Mouse (Mus musculus) MN1 (cell line): ENCODE results near the gene Otos.
A peak's percentile ranks its signal among the peaks of the same experiment; 100 is the strongest.

Experiments used
- DNase-seq: peaks from one replicate; pipeline ENCODE4 v3.0.0-alpha.2; 2016; ENCODE audit warnings: low spot score

The Otos gene

DNA sequence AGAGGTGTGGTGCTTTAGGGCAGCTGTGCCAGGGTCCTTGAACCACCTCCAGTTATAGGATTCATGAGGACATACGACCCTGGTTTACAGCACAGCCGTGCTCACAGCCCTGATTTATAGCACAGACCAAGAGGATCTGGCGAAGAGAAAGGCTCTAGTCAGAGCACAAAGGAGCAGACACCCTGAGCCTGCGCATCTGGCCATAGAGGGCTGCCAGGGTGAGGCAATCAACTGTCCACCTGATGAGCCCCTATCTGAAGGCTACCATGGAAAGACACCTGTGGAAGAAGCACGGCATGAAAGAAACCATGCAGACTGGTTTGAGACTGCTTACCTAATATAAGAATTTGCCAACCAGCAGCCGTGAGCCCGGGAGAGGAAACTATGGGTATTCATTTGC, 2.0 kb downstream of the Otos start:
- DNase-seq = peak; percentile 13

DNA sequence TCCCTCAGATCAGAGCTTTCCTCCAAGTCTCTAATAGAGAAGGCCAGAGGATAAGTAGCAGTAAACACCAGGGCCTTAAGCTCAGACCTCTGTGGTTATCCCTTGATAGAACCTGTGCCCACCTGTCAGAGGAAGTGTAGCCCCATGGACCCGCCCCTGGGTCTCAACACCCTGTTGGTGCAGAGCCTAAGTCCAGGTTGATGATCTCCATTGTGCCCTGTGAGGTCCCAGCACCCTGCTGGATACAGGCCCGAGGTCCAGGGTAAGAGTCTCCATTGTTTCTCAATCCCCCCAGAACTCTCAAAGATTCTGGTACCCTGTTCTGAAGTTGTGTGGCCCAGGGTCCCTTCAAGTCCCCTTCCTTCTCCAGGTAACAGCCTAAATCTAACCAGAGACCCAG, 2.5 kb downstream of the Otos start:
- no peak for DNase-seq

DNA sequence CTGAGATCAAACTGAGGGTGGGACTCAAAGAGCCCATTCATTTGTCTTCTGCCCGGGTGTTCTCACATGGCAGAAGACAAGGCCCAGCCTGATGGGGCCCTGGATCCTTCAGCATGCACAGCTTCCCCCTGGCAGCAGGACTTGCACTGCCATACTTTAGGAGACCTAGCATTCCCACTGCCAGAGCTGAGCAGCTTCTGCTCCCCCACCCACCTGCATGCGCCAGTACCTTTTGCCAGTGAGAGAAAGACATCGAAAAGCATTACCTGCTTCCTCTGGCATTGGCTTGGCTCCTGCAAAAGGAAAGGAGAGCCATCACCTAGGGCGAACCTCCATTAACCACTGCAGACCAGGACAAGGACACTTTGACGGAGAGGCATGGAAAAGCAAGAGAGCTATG, 3.7 kb downstream of the Otos start:
- DNase-seq = no peak

DNA sequence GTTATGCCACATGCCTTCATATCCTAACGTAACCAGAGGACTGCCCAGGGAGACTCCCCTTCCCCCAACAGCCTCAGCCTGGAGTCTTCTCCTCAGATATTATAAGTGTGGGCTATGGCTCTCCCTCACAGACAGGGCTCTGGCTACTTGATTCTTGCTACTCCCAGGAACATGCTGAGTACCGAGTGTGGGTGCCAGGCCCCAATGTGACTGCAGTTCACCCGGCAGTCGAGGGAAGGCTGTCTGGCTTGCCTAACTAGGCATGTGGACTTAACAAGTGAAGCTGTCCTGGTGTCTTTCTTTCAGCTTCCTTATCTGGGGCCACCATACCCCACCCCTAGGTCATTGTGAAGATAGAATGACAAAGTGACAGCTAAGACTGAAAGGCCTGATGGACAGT, 5.0 kb downstream of the Otos start:
- DNase-seq = no peak

DNA sequence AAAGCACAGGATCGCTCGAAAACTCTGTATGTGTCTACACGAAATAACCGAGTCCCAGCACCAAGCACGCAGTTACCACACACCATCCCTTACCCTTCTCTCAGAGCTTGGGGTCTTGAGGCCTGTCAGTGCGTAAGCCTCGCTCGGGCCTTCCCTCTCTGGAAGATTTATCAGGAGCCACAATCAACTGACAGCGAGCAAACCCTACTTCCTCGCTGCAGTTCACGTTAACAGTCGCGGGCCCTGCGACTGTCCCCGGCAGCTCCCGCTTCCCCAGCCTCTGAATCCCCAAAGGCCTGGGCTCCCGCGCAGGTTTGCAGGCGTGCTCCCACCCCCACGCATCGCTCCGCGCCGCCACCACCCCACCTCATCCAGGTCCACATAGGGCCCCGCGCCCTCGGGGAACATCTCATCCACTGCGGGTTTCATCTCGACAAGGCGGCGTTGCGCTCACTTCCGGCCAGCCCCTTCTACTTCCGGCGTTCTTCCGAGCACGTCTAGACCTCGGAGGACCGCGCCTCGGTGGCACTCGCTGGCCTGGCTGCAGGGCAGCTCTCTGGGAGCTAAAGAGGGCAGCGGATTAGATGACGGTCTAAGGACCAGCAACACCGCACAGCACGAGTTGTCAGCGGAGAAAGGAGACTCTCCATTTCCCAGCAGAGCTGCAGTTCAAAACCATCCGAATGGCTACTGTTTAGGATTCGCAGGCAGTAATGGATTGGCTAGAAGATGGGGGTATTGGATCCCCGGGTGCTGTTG, 6.9 kb downstream of the Otos start, which contains the start of gene Cops9:
TSS of gene Cops9 (minus strand) at position 472 of the 759 bp plus-strand sequence.
- peak; percentile 96 for DNase-seq

DNA sequence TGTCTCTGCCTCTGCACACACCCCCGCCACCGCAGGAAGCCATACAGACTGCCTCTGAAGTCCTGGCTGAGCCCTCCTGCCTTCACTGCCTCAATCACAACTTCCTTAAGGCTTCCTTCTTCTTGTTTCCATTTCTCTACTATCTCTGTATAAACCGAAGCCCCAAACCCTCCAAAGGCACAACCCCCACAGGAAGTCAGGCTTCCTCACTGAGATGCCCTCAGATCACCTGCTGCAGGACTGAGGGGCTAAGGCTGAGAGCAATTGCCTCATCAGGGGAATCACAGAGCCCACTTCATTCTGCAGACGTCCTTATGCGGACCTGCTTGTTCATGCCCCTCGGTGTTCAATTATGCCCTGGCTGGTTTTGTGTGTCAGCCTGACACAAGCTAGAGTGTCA, 8.2 kb downstream of the Otos start:
- DNase-seq = no peak

DNA sequence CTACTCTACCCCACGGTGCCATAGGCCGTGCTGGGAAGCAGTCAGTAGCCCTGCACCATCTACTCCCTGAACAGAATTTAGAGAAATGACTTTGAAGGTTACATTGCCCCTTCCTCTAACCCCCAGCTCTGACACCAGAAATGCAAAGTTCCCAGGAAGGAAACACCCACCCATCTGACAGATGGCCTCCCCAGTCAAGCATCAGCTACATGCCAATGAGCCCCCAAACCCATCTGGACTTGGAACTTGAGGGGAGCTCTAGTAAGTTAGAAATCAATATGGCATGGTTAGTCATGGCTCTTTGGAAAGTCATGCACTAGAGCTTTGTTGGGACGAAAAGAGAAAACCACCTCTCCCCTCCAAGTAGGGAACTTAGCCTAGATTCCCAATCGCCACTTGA, 9.9 kb downstream of the Otos start:
- no peak for DNase-seq

DNA sequence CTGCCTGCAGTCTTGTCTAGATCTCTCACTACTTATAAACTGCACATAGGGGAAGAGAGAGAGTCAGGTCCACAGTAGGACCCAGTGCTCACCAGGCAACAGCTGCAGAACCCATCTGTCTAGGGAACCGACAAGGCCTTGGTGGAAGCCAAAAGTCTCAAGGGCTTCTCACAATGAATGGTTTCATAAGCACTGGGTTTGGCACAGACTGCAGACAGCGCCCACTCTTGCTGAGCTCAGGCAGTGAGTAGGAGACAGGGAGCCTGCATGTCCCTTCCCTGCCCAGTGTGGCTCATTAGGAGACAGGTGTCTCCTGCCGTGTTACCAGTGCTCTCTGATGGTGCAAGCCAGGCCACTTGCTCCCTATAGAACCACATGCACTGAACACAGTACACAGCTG, 10.5 kb downstream of the Otos start:
- no peak for DNase-seq

DNA sequence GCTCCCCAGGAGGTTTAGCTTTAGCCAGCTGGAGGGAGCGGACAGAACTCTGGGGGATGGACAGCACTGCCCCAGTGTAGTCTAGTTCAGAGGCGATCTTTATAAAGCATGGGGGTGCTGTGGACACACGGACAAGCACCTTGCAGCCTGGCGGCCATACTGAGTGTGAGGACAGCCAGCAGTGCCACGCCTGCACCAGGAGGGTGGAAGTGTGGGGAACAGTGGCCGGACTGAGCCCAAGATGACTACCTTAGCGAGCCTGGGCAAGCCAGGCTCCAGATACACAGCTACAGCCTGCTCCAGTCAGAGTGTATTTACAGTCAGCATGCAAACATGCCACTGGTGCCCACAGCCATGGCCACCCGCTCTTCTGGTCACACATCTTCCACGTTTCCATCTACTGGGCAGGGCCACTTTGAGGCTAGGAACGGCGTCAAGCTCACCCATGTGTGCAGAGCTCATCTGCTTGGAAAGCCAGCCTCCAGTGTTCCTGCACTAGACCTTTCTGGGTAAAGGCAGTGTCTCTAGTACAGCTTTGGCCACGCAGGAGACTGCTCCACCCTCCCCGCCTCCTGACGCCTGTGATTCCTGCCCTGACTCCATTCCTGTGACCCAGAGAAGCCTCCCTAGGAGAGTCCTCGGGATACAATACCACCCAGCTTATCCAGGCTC, 11.0 kb downstream of the Otos start:
- DNase-seq = no peak

DNA sequence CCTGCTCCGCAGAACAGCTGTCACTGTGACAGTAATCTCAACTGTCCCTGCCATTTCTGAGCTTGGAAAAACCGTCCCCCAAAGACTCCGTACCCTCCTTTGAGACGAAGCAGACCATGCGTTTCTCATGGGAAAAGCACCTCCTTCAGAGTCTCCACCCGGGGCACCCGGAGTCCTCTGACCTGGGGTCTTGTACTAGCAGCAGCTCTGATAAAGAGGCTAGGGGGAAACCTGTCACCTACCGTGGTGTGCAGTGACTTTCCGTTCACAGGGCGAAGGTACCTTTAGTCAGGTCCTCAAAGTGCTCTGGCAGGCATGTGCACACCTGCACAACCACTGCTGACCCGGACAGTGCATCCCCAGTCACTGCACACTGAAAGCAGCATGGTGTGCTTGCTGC, 12.0 kb downstream of the Otos start:
- DNase-seq = no peak

DNA sequence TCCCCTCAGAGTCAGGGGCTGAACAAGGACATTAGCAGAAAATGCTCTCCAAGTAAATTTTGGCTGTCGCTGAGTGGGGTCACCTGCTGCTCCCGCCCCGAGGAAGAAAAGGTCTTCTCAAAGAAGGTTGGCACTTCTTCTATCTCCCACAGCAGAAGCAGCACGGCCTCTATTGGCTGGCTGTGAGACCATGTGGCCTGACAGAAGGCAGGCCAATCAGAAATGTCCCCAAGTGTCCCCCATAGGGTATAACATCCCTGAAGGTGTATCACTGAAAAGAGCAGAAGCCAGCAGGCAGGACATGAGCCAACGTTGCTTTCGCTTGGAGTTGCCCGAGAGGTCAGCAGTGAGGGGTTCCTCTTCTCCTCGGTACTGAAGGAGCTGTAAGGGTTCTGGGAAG, 12.6 kb downstream of the Otos start:
- no peak for DNase-seq

DNA sequence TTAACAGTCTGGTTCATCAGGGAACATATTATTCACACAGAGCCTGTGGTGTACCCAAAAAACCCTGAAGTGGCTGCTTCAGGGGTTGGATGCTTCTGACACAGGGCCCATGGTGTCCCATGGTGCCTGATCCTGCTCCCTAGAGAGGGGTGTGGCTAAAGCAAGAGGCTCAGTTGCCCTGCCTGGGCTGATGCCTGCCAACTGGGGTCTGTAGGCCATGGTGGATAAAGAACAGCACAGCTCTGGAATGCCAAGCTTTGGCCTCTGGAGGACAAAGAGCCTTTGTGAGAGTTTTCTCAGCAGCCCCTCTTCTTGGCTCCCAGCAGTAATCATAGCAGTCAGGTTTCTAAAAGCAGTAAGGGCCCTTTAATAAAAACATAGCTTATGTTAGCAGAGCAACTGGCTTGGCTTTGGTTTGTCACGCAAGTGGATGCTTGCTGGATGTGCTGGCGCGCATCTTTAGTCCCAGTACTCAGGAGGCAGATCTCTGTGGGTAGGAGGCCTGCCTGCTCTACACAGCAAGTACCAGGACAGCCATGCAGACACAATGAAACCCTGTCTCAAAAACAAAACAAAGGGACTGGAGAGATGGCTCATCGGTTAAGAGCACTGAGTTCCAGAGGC, 13.6 kb downstream of the Otos start:
- DNase-seq = peak; percentile 29

DNA sequence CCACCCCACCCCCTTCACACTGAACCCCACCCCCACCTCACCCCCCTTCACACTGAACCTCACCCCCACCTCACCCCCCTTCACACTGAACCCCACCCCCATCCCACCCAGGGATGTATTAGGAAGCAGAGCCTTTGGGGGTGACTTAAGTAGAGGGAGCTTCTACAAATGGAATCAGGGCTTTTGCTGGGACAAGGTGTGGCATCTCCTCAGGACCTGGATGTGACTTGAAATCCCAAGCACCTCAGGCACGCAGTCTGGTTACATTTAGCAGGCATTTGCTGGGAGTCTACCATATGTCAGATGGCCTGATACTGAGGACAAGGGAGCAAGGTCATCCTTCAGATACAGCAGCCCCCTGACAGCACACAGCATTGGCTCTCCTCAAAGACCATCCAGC, 14.1 kb downstream of the Otos start:
- DNase-seq = no peak

DNA sequence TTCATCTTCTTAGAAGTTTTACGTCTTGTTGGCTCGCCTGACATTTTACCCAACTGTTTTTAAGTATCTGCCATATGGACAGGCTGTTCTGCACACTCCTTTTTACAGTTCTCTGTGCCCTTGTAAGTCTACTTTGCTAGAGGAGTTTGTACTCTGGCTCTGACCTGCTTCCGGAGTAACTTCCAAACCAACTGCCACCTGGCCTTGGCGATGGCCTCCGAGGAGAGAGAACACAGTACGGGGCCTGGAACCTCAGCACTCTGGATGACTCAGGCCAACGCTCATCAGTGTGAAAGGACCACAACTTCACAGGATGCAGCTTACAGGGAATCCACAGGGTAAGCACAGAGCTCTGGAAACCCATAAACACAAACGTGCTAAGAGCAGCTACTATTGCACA, 14.9 kb downstream of the Otos start:
- no peak for DNase-seq

DNA sequence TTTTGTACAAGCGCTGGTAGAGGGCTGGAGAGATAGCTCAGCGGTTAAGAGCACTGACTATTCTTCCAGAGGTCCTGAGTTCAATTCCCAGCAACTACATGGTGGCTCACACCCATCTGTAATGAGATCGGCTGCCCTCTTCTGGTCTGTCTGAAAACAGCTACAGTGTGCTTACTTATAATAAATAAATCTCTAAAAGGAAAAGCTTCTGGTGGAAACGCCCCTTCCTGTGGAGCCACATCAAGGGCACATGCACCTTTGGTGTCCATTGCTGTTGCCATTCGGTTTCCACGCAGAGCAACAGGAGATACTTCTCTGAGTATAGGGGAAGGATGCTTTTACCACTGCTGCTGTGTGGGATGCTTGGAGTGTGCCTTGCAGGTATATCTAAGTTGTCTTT, 15.7 kb downstream of the Otos start:
- DNase-seq = no peak

DNA sequence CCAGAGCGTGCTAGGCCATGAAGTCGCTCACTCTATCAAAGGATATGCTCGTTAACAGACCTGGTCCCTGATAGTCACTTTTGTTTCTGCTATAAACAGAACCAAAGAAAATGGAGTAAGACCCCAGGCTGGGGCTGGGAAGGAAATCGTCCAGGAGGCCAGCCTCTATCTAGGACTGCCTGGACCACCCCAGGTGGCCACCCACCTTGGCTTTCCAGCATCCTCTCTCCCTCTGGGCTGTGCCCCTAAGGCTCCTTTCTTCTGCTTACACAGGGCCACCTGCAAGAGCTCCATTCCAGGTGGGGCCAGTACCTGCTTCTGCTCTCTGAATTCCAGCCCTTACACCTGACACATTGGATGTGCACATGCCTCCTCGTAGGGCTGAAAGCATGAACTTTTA, 16.4 kb downstream of the Otos start:
- no peak for DNase-seq

DNA sequence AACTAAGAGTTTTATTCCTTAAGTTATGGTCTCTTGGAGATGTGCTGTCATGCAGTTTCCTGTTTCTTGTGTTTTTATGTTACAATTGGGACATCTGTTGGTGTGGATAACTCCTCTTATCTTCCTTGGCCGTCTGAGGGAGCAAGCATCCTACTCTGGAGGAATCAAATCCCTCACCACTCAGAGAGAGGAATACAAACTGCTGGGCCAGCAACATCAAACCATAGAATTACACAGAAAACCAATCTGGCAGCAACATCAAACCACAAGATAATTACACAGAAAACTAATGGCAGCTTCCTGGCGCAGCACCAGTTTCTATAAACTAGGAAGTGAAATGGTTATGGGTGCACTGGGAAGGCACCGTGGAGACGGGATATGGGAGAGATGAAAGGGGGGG, 20.4 kb downstream of the Otos start:
- peak; percentile 15 for DNase-seq

DNA sequence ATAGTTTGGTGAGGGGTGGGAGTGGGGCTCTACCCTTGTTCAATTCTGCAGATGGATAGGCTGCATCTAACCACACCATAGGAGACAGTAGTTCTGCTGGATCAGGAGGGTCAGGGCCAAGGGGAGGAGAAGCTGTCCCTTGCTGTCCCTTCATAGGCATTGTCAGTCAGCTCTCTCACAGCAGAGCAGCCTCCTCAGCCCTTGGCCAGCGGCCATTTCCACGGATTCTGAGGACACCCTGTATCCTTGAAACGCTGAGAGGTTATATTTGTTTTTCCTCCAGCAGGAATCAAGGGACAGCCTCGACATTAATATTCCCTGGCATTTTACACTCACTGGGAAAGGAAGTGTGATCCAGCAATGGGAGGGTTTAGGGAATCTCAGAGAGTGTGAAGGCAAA, 30.3 kb downstream of the Otos start:
- no peak for DNase-seq

DNA sequence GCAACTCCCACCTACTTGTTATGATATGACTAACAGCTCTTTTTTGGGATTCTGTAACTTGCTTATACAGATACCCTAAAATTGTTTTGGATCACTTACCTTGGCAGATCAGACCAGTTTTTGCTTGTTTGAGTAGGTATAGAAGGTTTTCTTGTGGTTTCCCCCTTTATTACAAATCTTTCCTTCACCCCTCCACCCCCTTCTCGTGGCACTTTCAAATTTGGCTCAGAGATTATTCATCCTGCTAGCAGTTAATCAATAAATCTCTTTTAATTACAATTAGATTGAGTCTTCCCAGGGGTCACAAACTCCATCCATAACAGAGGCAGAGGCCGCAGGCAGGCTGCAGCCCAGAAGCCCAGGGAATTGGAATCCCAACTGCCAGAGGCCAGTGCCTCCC, 31.2 kb downstream of the Otos start, which contains the start of gene Olfr12:
TSS of gene Olfr12 (plus strand) at position 301 of the 400 bp plus-strand sequence.
- no peak for DNase-seq

DNA sequence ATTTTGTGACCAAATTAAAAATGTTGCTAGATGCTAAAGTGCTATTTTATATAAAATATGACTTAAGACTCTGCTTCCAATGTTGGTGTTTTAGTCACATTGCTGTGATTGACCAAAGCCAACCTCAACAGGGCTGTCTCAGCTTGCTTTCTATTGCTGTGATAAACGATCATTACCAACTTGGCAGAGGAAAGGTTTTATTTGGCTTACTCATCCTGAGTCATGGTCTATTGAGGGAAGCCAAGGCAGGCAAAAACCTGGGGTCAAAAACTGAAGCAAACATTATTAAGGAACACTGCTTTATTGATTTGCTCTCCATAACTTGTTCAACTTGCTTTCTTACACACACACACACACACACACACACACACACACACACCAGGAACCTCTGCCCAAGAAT, 32.6 kb downstream of the Otos start:
- DNase-seq = no peak

DNA sequence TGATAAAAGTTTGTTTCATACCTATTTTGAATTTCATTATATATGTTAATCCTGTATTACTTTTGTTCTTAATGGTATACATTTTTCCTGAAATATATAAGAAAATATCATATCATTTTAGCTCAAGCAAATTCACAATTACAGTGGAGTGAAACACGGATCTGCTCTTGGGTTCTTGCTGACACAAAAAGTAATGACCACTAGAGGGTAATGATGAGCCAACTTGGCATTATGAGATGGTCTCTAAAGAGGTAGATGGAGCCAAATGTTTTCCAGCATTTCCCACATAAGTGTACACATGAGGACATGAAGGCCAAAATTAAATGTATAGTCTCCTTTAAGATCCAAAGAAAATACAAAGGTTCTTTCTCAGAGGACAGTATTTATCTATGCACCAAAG, 34.1 kb downstream of the Otos start:
- DNase-seq = peak; percentile 63

DNA sequence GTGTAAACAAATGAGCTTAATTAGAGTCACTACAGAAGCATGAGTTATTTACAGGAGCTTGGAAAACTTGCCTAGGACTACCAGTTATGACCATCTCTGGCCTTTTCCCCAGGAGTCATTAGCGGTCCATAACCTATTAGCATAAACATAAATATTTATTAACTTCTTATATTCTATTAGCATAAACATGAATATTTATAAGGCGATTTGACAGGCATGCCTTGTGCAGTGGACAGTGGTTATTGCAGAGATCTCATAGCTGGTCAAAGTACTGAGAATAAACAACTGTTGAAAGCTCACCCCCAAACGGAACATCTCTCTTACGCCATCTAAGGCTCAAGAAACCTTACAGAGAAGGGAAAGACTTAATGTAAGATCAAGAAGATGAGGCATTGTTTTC, 35.5 kb downstream of the Otos start:
- DNase-seq = no peak

DNA sequence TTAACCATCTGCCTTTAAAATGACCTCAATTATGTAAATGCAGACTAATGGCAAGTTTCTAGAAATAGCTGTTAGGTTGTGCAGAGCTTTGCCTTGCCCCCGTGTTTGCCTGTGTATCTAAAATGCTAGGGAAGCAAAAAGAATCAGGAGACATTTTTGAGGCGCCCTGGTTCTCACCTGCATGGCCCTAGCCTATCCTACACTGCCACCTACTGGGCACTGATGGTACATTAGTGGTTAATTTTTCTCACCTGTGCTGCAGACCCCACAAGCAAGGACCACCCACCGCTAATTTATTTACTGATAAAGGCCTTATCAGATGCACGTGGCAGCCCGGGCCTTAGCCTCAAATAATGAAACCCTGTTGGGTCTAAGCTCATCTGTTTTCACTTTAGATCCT, 37.6 kb downstream of the Otos start:
- peak; percentile 56 for DNase-seq
